ENCODE assay signal across 22 mouse cellular contexts in the genomic region with DNA sequence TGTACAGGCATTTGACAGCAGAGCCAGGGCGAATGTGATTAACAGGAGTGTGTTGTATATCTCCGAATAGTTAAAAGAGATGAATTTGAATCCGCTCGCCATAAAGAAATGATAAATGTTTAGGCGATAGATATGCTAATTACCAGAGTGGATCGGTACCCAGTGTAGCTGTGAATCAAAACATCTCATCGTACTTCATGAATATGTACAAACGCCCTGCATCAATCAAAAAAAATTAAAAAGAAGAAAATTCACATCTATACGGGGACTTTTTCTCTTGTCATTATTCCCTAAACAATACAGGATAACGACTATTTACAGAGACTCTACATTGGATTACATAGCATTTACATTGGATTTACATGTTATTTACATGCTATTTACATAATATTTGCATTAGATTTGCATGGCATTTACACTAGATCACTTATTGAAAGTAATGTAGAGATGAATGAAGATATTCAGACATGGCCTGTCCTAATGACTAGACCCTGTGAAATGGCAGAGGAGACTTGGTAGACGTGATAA.
"Had no signal": no experiment of that assay in that cellular context is flagged by ENCODE, and none has a peak within 500 bp of the region (broad histone marks: within the 10 kb centered on the region; RNA-seq: fewer than 3 reads in every experiment).

No protein-coding gene starts in this region.

- H3K27me3 ChIP-seq: limb, embryonic 13.5 days; liver, embryonic 12.5 days; liver, embryonic 15.5 days; lung, embryonic 15.5 days; neural tube, embryonic 13.5 days had no signal

- ATAC-seq: liver, embryonic 12.5 days had no signal

- H3K36me3 ChIP-seq: limb, embryonic 13.5 days; liver, embryonic 12.5 days; liver, embryonic 15.5 days; lung, embryonic 15.5 days; midbrain, embryonic 10.5 days; neural tube, embryonic 13.5 days had no signal

- H3K9me3 ChIP-seq: limb, embryonic 13.5 days; liver, embryonic 12.5 days; liver, embryonic 15.5 days; lung, embryonic 15.5 days; megakaryocyte, embryonic 14.5 days; midbrain, embryonic 10.5 days; neural tube, embryonic 13.5 days had no signal

- DNase-seq: kidney, adult 18-20 months; kidney, adult 9 months; kidney, postnatal 14 days; kidney, postnatal 4 days; left cerebral cortex, postnatal 4 days; liver; lung, adult 18-20 months; lung, postnatal 10 days; lung, postnatal 36 days; right cerebral cortex, postnatal 25 days; spleen, adult 18-20 months; thymus, adult 2 months; thymus, postnatal 14 days; thymus, postnatal 4 days had no signal

- H3K9ac ChIP-seq: limb, embryonic 13.5 days; liver, embryonic 12.5 days; liver, embryonic 15.5 days; lung, embryonic 15.5 days; neural tube, embryonic 13.5 days had no signal

- H3K4me2 ChIP-seq: limb, embryonic 13.5 days; liver, embryonic 12.5 days; liver, embryonic 15.5 days; lung, embryonic 15.5 days; neural tube, embryonic 13.5 days had no signal

- H3K27ac ChIP-seq: limb, embryonic 13.5 days; liver, embryonic 12.5 days; liver, embryonic 15.5 days; lung, embryonic 15.5 days; midbrain, embryonic 10.5 days had no signal

- H3K4me1 ChIP-seq: limb, embryonic 13.5 days; liver, embryonic 12.5 days; liver, embryonic 15.5 days; lung, embryonic 15.5 days; megakaryocyte, embryonic 14.5 days had no signal

- H3K4me3 ChIP-seq: limb, embryonic 13.5 days; liver, embryonic 12.5 days; liver, embryonic 15.5 days; lung, embryonic 15.5 days; megakaryocyte, embryonic 14.5 days; midbrain, embryonic 10.5 days; myocyte; neural tube, embryonic 13.5 days had no signal
